Mouse (Mus musculus): ENCODE results near the gene Slc44a4. TPM values are rescaled to one million over a fixed set of nuclear protein-coding genes. Genes with fewer than 3 reads are reported as not detected.
A peak's percentile ranks its signal among the peaks of the same experiment; 100 is the strongest.

The Slc44a4 gene
- polyA plus RNA-seq, 1 experiment from 2014 or later = 0.42 TPM

DNA sequence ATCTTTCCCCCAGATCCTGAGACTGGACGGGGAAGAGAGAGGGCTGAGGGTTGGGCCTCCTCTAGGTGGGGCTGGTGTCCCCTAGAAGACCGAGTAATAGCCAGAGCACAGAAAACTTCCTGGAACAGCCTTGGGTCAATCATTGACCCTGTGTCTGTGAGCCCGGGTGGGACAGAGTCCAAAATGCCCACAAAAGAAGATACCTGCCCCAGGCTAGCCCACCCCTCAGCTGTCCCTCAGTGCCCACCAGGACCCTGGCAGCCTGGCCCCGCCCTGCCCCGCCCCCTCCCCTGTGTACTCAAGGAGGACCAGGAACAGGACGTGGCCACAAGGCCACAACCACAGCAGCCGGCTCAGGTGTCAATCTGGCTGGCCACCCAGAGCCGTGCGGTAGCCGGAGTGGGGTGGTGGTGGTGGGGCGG, 1.2 kb downstream of the Slc44a4 start:
- H3K4me2 ChIP-seq = peak overlapping the region; percentile 30; the same call in 1 of the 2 replicates
- H3K27ac ChIP-seq (ENCODE audit: low read depth) = no peak overlapping the region
- no peak overlapping the region for H3K9ac ChIP-seq
- peak; percentile 63 for DNase-seq
- no peaks in the 10 kb centered on the region for H3K27me3 ChIP-seq (ENCODE audit: insufficient read depth, low read length)
- 26% methylated on average over 11 of the region's 11 CpGs for WGBS
- peaks cover 38% of the 10 kb centered on the region for H3K36me3 ChIP-seq (ENCODE audit: insufficient read depth)
- H3K4me3 ChIP-seq (ENCODE audit: low read depth, low read length) = no peak overlapping the region
- no peaks in the 10 kb centered on the region for H3K9me3 ChIP-seq (ENCODE audit: low read depth, low read length)
- H3K4me1 ChIP-seq (ENCODE audit: insufficient read depth) = no peaks in the 10 kb centered on the region
- TF ChIP-seq CTCF (IDR thresholded peaks at IDR 0.05; ENCODE audit: low read depth) = peak; percentile 57
- peak; percentile 62 for ATAC-seq (ENCODE audit: insufficient read depth)

DNA sequence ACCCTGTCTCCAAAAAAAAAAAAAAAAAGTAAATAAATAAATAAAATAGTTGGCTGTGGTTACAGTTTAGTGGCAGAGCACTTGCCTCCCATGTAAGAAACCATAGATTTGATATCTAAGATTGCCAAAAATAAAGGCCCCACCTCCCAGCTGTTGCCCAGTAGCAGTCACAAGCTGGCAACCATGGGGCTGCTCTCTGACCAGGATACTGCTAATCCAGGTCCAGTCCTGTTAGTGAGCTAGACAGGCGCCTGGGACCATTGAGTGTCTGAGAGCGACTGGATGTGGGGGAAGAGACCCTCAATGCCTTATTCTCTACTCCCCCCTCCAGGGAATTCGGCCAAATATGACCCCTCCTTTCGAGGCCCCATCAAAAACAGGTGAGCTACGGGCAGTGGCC, 2.0 kb downstream of the Slc44a4 start:
- peaks cover 29% of the 10 kb centered on the region for H3K36me3 ChIP-seq (ENCODE audit: insufficient read depth)
- no peak overlapping the region for H3K4me2 ChIP-seq
- ATAC-seq (ENCODE audit: insufficient read depth) (no peak), DNase-seq (no peak)
- no peak overlapping the region for H3K9ac ChIP-seq
- no peak overlapping the region for H3K27ac ChIP-seq (ENCODE audit: low read depth)
- H3K9me3 ChIP-seq (ENCODE audit: low read depth, low read length) = no peaks in the 10 kb centered on the region
- WGBS = 74% methylated on average over 5 of the region's 5 CpGs
- H3K4me3 ChIP-seq (ENCODE audit: low read depth, low read length) = no peak overlapping the region
- H3K4me1 ChIP-seq (ENCODE audit: insufficient read depth) = no peaks in the 10 kb centered on the region
- H3K27me3 ChIP-seq (ENCODE audit: insufficient read depth, low read length) = no peaks in the 10 kb centered on the region
- TF ChIP-seq CTCF (IDR thresholded peaks at IDR 0.05; ENCODE audit: low read depth) = no peak

DNA sequence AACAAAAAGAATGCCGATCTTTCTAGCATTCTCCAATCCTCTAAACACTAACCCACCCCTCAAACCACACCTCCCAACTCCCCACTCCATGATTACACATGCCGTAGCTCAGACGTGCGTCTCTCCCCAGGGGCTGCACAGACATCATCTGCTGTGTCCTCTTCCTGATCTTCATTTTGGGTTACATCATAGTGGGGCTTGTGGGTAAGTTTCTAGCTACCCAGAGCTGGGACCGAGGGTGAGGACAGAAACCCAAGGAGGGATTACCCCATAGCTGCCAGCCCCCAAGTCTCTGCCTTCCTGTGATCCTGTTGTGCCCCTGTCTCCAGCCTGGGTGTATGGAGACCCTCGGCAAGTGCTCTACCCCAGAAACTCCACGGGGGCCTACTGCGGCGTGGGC, 2.9 kb downstream of the Slc44a4 start:
- Histone ChIP-seq H3K4me1 (ENCODE audit: insufficient read depth) (no peaks in the 10 kb centered on the region), H3K4me3 (ENCODE audit: low read depth, low read length) (no peak overlapping the region), H3K9me3 (ENCODE audit: low read depth, low read length) (no peaks in the 10 kb centered on the region), H3K4me2 (no peak overlapping the region), H3K27me3 (ENCODE audit: insufficient read depth, low read length) (no peaks in the 10 kb centered on the region), H3K36me3 (ENCODE audit: insufficient read depth) (peaks cover 20% of the 10 kb centered on the region), H3K9ac (no peak overlapping the region), H3K27ac (ENCODE audit: low read depth) (no peak overlapping the region)
- DNase-seq (no peak), ATAC-seq (ENCODE audit: insufficient read depth) (no peak)
- no peak for TF ChIP-seq CTCF (IDR thresholded peaks at IDR 0.05; ENCODE audit: low read depth)
- 63% methylated on average over 9 of the region's 9 CpGs for WGBS

DNA sequence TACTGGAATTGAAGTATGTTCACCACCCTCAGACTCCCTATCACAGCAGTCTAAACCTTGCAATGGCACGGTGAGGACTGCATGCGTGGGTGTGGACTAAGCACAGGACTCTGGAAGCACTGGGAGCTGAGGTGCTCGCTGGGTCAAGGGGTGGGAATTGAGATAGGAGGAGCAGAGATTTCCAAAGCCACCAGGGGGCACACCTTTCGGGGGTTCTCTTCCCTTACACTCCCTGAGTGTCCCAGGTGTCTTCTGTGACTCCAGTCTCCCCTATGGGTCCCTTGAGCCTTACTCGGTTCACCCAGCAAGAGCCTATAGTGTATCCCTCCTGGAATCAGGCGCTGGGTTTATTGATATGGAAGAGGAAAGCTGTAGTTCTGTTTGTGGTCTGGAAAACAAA, 8.7 kb downstream of the Slc44a4 start:
- H3K9me3 ChIP-seq (ENCODE audit: low read depth, low read length) = no peaks in the 10 kb centered on the region
- no peak overlapping the region for H3K4me3 ChIP-seq (ENCODE audit: low read depth, low read length)
- H3K4me1 ChIP-seq (ENCODE audit: insufficient read depth) = no peaks in the 10 kb centered on the region
- H3K27ac ChIP-seq (ENCODE audit: low read depth) = no peak overlapping the region
- no peaks in the 10 kb centered on the region for H3K36me3 ChIP-seq (ENCODE audit: insufficient read depth)
- no peaks in the 10 kb centered on the region for H3K27me3 ChIP-seq (ENCODE audit: insufficient read depth, low read length)
- 41% methylated on average over 6 of the region's 6 CpGs for WGBS
- no peak for DNase-seq
- no peak for ATAC-seq (ENCODE audit: insufficient read depth)
- no peak overlapping the region for H3K9ac ChIP-seq
- peak; percentile 28 for TF ChIP-seq CTCF (IDR thresholded peaks at IDR 0.05; ENCODE audit: low read depth)
- H3K4me2 ChIP-seq = no peak overlapping the region

DNA sequence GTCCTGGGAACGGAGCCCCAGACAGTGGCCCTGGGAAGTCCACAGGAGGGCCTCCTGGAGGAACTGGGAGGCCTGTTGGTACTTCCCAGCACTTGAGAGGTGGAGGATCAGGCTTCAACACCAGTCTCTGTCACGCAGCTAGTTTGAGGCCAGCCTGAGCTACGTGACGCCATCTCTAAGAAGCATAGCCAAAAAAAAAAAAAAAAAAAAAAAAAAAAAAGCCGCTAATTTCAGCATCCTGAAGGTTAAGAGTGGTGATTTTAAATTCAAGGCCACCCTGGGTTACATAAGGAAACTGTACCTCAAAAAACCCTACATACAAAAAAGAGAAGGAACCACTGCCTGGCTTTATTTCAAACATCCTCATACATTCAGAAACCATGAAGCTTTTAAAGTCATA, 10.0 kb downstream of the Slc44a4 start:
- Histone ChIP-seq H3K9me3 (ENCODE audit: low read depth, low read length) (no peaks in the 10 kb centered on the region), H3K4me3 (ENCODE audit: low read depth, low read length) (no peak overlapping the region), H3K4me2 (no peak overlapping the region), H3K4me1 (ENCODE audit: insufficient read depth) (no peaks in the 10 kb centered on the region), H3K27ac (ENCODE audit: low read depth) (no peak overlapping the region), H3K36me3 (ENCODE audit: insufficient read depth) (no peaks in the 10 kb centered on the region), H3K27me3 (ENCODE audit: insufficient read depth, low read length) (no peaks in the 10 kb centered on the region), H3K9ac (no peak overlapping the region; the same call in 1 of the 2 replicates)
- no peak for TF ChIP-seq CTCF (IDR thresholded peaks at IDR 0.05; ENCODE audit: low read depth)
- no peak for DNase-seq
- WGBS = 61% methylated on average over 5 of the region's 5 CpGs
- ATAC-seq (ENCODE audit: insufficient read depth) = no peak

DNA sequence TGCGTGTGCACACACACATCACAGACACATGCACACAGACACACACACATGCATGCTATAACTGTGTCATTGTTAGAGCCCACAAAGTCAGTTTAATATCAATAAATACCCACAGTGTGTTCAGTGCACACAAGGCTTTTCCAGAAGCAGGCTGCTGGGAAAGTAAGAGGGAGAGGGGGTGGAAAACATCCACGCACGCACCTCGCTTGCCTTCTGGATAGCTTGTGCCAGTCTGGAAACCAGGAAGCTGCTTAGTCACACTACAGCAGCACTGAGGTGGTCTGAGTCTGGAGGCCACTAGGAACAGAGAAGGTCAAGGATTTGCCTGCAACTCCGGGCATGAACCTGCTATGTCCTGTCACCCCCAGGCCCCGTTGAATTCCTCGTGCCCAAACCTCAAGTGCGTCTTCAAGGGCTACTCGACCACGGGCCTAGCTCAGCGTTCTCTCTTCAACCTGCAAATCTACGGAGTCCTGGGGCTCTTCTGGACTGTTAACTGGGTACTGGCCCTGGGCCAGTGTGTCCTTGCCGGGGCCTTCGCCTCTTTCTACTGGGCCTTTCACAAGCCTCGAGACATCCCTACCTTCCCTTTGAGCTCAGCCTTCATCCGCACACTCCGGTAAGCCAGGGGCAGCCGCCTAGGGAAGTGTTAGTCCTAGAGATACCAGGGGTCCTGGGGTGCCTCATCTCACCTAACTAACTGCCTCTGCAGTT, 13.2 kb downstream of the Slc44a4 start:
- 69% methylated on average over 18 of the region's 18 CpGs for WGBS
- no peaks in the 10 kb centered on the region for H3K9me3 ChIP-seq (ENCODE audit: low read depth, low read length)
- H3K4me2 ChIP-seq = no peak overlapping the region
- no peak overlapping the region for H3K9ac ChIP-seq
- ATAC-seq (ENCODE audit: insufficient read depth) (no peak), DNase-seq (no peak)
- no peaks in the 10 kb centered on the region for H3K36me3 ChIP-seq (ENCODE audit: insufficient read depth)
- H3K27ac ChIP-seq (ENCODE audit: low read depth) = no peak overlapping the region
- TF ChIP-seq CTCF (IDR thresholded peaks at IDR 0.05; ENCODE audit: low read depth) = no peak
- H3K27me3 ChIP-seq (ENCODE audit: insufficient read depth, low read length) = no peaks in the 10 kb centered on the region
- no peak overlapping the region for H3K4me3 ChIP-seq (ENCODE audit: low read depth, low read length)
- H3K4me1 ChIP-seq (ENCODE audit: insufficient read depth) = 0 out of 2 replicates have a peak, but pooled peaks cover 3% of the 10 kb centered on the region

DNA sequence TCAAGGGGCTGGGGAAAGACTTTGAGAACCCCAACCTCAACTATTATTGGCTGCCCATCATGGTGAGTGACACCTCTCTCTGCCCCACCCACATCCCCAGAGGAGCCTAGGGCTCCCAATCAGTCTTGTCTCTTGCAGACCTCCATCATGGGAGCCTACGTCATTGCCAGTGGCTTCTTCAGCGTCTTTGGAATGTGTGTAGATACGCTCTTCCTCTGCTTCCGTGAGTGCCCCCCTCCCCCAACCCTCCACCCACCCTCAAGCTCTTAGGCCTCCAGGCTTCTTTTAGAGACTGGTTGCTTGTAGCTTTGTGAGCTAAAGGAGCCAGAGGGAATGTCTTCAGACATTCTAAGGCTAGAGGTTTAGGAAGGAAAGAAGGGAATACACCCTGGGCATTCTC, 14.6 kb downstream of the Slc44a4 start:
- H3K4me1 ChIP-seq (ENCODE audit: insufficient read depth) = 0 out of 2 replicates have a peak, but pooled peaks cover 3% of the 10 kb centered on the region
- no peak overlapping the region; the same call in 1 of the 2 replicates for H3K9ac ChIP-seq
- H3K27ac ChIP-seq (ENCODE audit: low read depth) = no peak overlapping the region
- no peak for TF ChIP-seq CTCF (IDR thresholded peaks at IDR 0.05; ENCODE audit: low read depth)
- no peaks in the 10 kb centered on the region for H3K36me3 ChIP-seq (ENCODE audit: insufficient read depth)
- H3K4me2 ChIP-seq = no peak overlapping the region
- H3K4me3 ChIP-seq (ENCODE audit: low read depth, low read length) = no peak overlapping the region
- no peaks in the 10 kb centered on the region for H3K9me3 ChIP-seq (ENCODE audit: low read depth, low read length)
- DNase-seq (no peak), ATAC-seq (ENCODE audit: insufficient read depth) (no peak)
- WGBS = 28% methylated on average over 4 of the region's 4 CpGs
- no peaks in the 10 kb centered on the region for H3K27me3 ChIP-seq (ENCODE audit: insufficient read depth, low read length)
